Mouse (Mus musculus) lung, embryonic 14.5 days (tissue): ENCODE measurements around the gene Rpl36al. TPM values are rescaled to one million over a fixed set of nuclear protein-coding genes. Genes with fewer than 3 reads are reported as not detected.
"Not testable (repeated sequence)": the region's sequence is repeated elsewhere in the genome, so short reads cannot be mapped to it uniquely, and the experiment has no call there.

ENCODE experiments used
- ATAC-seq: fragments of 200-750 bp; cut with Nextera tagmentation; 2 replicates; pipeline ENCODE4 v1.8.0; 2017; ENCODE audit warnings: mild to moderate bottlenecking, moderate TSS enrichment, moderate library complexity; ENCODE audit not compliant: insufficient read depth
- DNase-seq: peaks from one replicate; pipeline ENCODE4 v3.0.0-alpha.2; 2015
- H3K27ac ChIP-seq: fragments of 300-500 bp; sonication (generic); 2 replicates; pipeline ENCODE4 v1.5.1; 2014; ENCODE audit warnings: low read depth, mild to moderate bottlenecking, moderate library complexity
- H3K27me3 ChIP-seq: fragments of 300-500 bp; sonication (generic); 2 replicates; pipeline ENCODE4 v1.6.1; 2014; ENCODE audit warnings: low read length, control low read depth; ENCODE audit not compliant: insufficient read depth
- H3K36me3 ChIP-seq: fragments of 300-500 bp; sonication (generic); 2 replicates; pipeline ENCODE4 v1.6.1; 2014; ENCODE audit warnings: control low read depth; ENCODE audit not compliant: insufficient read depth
- H3K4me1 ChIP-seq: fragments of 300-500 bp; sonication (generic); 2 replicates; pipeline ENCODE4 v1.6.1; 2014; ENCODE audit warnings: antibody characterized with exemption, control low read depth; ENCODE audit not compliant: insufficient read depth
- H3K4me2 ChIP-seq: fragments of 300-500 bp; sonication (generic); 2 replicates; pipeline ENCODE4 v1.6.1; 2014; ENCODE audit warnings: mild to moderate bottlenecking
- H3K4me3 ChIP-seq: fragments of 300-500 bp; sonication (generic); 2 replicates; pipeline ENCODE4 v1.5.1; 2014; ENCODE audit warnings: low read depth, low read length
- H3K9ac ChIP-seq: fragments of 300-500 bp; sonication (generic); 2 replicates; pipeline ENCODE4 v1.6.1; 2014
- H3K9me3 ChIP-seq: fragments of 300-500 bp; sonication (generic); 2 replicates; pipeline ENCODE4 v1.6.1; 2016; ENCODE audit warnings: low read depth, low read length, control low read depth
- CTCF ChIP-seq: IDR thresholded peaks from 2 replicates; pipeline ENCODE4 v1.5.1; 2016; ENCODE audit warnings: antibody characterized with exemption, low read depth
- WGBS: fragments of 180-500 bp; shearing (Covaris S2); extraction: QIAGEN DNeasy Blood & Tissue Kit; methylation state at CpG from one replicate; pipeline ENCODE4 v1.1.7; 2014; 5-methylcytosine and 5-hydroxymethylcytosine counted together
- polyA plus RNA-seq: library from polyadenylated mRNA; unstranded; fragments of >200 nt; fragmentation: Nextera tagmentation; extraction: Ambion mirVana; gene quantifications from 2 replicates; pipeline ENCODE4 v1.2.1, GENCODE M21; 2014

Rpl36al gene
- polyA plus RNA-seq, 1 experiment from 2014 or later = 591 TPM

DNA sequence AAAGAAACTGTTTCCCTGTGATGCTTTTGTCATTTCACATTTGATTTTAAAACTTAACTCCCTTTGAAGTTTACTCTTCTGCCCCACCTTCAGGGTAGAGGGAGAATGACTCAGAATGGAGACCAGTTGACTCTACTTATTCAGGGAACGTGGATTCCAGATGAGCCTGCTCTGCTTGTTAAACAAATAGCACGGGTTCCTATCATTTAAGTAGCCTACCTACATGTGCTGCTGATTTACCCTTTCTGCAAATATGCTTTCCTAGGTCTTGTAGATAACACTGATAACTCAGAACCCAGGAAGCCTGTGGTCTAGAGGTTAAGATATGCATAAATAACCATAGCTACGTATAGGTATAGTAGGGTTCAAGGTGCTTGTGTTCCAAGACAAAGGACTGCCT lies 19.0 kb downstream of the Rpl36al start:
- Histone ChIP-seq H3K4me1 (peaks cover 2% of the 10 kb centered on the region), H3K9me3 (no peaks in the 10 kb centered on the region), H3K36me3 (no peaks in the 10 kb centered on the region), H3K4me3 (no peak overlapping the region), H3K9ac (no peak overlapping the region), H3K27me3 (no peaks in the 10 kb centered on the region), H3K27ac (no peak overlapping the region), H3K4me2 (no peak overlapping the region)
- WGBS = 30% methylated on average over 3 of the region's 3 CpGs
- DNase-seq = no peak
- no peak for ATAC-seq
- no peak for TF ChIP-seq CTCF

DNA sequence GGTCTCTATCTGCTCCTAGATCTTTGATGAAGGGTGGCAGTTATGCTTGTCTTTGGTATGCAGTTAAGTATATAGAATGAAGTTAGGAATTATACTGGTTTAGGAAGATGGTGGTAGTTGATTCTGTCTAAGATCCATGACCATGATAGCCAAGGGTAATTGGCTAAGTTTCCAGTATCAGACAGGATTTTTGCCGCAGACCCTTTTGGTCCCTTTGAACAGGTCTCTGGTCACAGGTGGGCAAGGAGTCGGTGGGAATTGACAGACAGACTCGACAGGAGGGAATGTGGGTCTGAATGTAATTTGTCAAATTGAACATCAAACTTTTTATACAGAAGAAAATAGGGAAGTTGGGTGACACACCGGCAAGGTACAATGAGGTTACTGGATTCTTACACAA lies 20.3 kb downstream of the Rpl36al start:
- H3K4me2 ChIP-seq, H3K27ac ChIP-seq, H3K9me3 ChIP-seq, H3K27me3 ChIP-seq, H3K4me3 ChIP-seq, H3K36me3 ChIP-seq, ATAC-seq, H3K9ac ChIP-seq, H3K4me1 ChIP-seq, DNase-seq: not testable (repeated sequence)
- 84% methylated on average over 4 of the region's 4 CpGs for WGBS

DNA sequence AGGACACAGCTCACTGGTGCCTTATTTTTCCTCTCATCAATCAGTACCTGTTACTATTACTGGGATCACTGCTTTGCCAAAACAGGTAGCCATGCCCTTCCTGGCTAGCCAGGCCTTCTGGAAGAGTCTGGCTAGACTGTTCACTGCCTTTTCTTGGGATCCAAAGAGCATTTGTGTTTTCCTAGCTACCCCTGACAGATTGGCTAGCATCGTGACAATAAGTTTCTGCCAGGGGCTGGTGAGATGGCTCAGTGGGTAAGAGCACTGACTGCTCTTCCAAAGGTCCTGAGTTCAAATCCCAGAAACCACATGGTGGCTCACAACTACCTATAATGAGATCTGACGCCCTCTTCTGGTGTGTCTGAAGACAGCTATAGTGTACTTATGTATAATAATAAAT lies 23.2 kb downstream of the Rpl36al start:
- H3K9me3 ChIP-seq, H3K4me3 ChIP-seq, H3K4me1 ChIP-seq, H3K27ac ChIP-seq, H3K4me2 ChIP-seq, H3K9ac ChIP-seq, ATAC-seq, H3K27me3 ChIP-seq, DNase-seq: not testable (repeated sequence)
- peaks cover 23% of the 10 kb centered on the region for H3K36me3 ChIP-seq
- 69% methylated on average over 2 of the region's 2 CpGs for WGBS

DNA sequence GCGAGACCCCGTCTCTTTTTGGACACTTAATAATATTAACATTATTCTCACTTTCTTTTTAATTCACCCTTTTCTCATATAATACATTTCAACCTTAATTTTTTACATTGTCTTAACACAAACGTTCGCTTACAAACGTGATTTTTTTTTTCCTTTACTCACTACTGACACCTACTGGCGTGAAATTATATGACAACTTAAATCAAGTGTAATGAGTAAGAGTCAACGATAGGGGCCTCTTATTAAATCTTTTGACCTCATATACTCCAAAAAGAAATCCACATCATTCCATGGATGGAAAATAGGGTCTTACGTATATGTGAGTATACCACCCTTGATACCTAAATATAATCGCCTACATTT lies 24.3 kb downstream of the Rpl36al start:
- no peaks in the 10 kb centered on the region for H3K27me3 ChIP-seq
- H3K36me3 ChIP-seq = peaks cover 28% of the 10 kb centered on the region
- H3K4me2 ChIP-seq = peak overlapping the region; percentile 45
- peak; percentile 78 for TF ChIP-seq CTCF
- 5% methylated on average over 9 of the region's 9 CpGs for WGBS
- ATAC-seq (no peak), DNase-seq (peak; percentile 91)
- H3K27ac ChIP-seq = no peak overlapping the region
- no peak overlapping the region for H3K9ac ChIP-seq
- no peaks in the 10 kb centered on the region for H3K4me1 ChIP-seq
- H3K9me3 ChIP-seq = no peaks in the 10 kb centered on the region
- H3K4me3 ChIP-seq = peak overlapping the region; percentile 74

DNA sequence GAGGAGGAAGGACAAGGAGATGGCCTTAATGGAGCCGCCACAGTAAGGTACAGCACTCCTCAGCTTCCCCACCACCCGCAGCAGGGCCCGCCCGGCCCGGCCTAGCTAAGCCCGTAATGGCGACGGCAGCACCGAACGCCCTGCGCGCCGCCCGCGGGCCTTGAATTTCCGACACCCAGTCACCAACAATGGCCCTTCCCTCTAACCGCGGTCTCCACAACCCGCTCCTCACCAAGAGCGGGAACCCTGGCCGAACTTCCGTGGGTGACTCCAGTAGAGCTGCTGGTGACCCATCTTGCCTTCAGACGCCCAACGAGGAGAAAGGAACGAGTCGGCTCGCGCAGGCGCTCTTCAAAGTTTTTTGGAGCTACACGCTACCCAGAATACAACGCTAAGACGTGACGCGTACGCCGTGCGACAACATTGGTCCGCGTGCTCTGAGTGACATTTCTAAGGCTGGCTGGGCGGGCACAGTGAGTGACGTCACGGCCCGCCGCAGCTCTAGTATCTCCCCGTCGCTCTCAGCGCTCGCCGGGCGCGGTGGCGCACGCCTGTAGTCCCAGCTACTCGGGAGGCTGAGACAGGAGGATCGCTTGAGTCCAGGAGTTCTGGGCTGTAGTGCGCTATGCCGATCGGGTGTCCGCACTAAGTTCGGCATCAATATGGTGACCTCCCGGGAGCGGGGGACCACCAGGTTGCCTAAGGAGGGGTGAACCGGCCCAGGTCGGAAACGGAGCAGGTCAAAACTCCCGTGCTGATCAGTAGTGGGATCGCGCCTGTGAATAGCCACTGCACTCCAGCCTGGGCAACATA lies 24.9 kb downstream of the Rpl36al start, which contains the start of gene Rps29:
Gene Rps29 (minus strand): TSS at position 422 of the 813 bp plus-strand sequence.
- not testable (repeated sequence) for H3K9me3 ChIP-seq, H3K4me1 ChIP-seq, H3K27me3 ChIP-seq
- DNase-seq = peak; percentile 100
- peak within 1 kb of the TSS; percentile 74 for H3K4me3 ChIP-seq
- peak within 1 kb of the TSS; percentile 89 for H3K9ac ChIP-seq
- peaks cover 28% of the 10 kb centered on the region for H3K36me3 ChIP-seq
- ATAC-seq = peak; percentile 99
- H3K27ac ChIP-seq = peak within 1 kb of the TSS; percentile 96
- under 1% methylated on average over 58 of the region's 68 CpGs for WGBS
- peak within 1 kb of the TSS; percentile 86 for H3K4me2 ChIP-seq

DNA sequence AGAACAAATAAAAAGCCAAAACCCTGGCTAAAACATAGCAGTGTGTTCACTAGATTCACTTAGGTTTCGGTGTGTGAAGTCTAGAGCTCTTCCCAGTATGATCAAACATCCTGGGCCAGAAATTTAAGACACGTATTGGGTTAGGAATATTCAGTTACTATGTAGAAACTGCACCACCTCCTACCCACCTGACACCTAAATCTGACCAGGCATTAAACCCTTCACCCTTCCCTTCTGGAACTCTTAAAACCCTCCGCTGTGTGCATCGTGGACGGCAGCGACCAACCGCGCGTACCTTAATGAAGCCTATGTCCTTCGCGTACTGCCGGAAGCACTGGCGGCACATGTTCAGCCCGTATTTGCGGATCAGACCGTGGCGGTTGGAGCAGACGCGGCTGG lies 25.5 kb downstream of the Rpl36al start:
- Histone ChIP-seq H3K27me3 (no peaks in the 10 kb centered on the region), H3K9me3 (no peaks in the 10 kb centered on the region), H3K4me3 (peak overlapping the region; percentile 74), H3K4me2 (peak overlapping the region; percentile 86), H3K9ac (peak overlapping the region; percentile 89), H3K27ac (peak overlapping the region; percentile 96), H3K36me3 (peaks cover 28% of the 10 kb centered on the region), H3K4me1 (no peaks in the 10 kb centered on the region)
- DNase-seq (peak; percentile 43), ATAC-seq (no peak)
- no peak for TF ChIP-seq CTCF
- under 1% methylated on average over 19 of the region's 19 CpGs for WGBS

DNA sequence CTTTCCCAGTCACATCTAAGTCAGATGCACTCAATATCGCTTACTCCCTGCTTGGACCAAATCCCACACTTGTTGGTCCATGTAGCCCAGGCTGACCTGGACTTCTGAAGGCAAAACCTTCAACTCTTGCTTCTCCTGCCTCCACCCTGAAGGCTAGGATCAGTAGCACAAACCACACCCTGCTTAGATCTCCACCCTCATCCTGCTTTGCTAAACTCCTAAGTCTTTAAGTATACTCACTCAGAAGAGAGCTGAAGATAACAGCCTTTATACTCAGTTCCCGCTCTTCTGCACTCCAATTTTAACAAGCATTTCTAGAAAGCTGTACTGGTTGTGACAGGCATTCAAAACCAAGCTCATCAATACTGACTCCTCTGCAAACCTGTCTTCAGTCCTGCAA lies 26.8 kb downstream of the Rpl36al start:
- Histone ChIP-seq H3K4me1 (no peaks in the 10 kb centered on the region), H3K4me2 (peak overlapping the region; percentile 86), H3K9ac (no peak overlapping the region), H3K27ac (no peak overlapping the region), H3K36me3 (peaks cover 28% of the 10 kb centered on the region), H3K27me3 (no peaks in the 10 kb centered on the region), H3K4me3 (0 out of 2 replicates have a peak overlapping the region, but pooled peaks have one; percentile 74), H3K9me3 (no peaks in the 10 kb centered on the region)
- no peak for DNase-seq
- ATAC-seq = no peak
- 95% methylated on average over 2 of the region's 2 CpGs for WGBS
- TF ChIP-seq CTCF = no peak
